20 mouse cellular contexts compared by ENCODE assay signal in genomic region chrX:105413351-105413750, GRCm38 (mm10).
DNase-seq lines count a peak whose midpoint lies in the region; ATAC-seq and TF ChIP-seq lines count a peak whose summit lies in the region.
"Had no signal": no experiment of that assay in that cellular context is flagged by ENCODE, and none has a peak within 500 bp of the region (broad histone marks: within the 10 kb centered on the region; RNA-seq: fewer than 3 reads in every experiment).

No protein-coding gene starts in this region.

- peak; percentile 15 for DNase-seq in gastrocnemius, postnatal 25 days
- no peak for DNase-seq in gastrocnemius, adult 18-20 months (ENCODE audit: low spot score)
- peak; percentile 6 for DNase-seq in heart, postnatal 0 days (ENCODE audit: low spot score)
- no peak for DNase-seq in heart, embryonic 10.5 days (ENCODE audit: low spot score)
- peak; percentile 2 for DNase-seq in lung, embryonic 14.5 days
- DNase-seq in lung, postnatal 0 days (ENCODE audit: low spot score) = no peak
- DNase-seq in limb, embryonic 14.5 days (ENCODE audit: low spot score) = peak; percentile 45
- no peak for DNase-seq in midbrain, embryonic 10.5 days (ENCODE audit: low spot score)
- DNase-seq: adrenal gland, postnatal 10 days; cerebellum, adult 11-12 months; cerebellum, adult 9-10 months; cerebellum, postnatal 25 days; forebrain, postnatal 0 days had no signal

- H3K9ac ChIP-seq in heart, postnatal 0 days (replicated peaks; ENCODE audit: low read depth, low read length) = no peak overlapping the region
- H3K9ac ChIP-seq in lung, embryonic 14.5 days = no peak overlapping the region
- no peak overlapping the region for H3K9ac ChIP-seq in lung, postnatal 0 days (replicated peaks; ENCODE audit: low read depth)
- H3K9ac ChIP-seq in limb, embryonic 14.5 days (ENCODE audit: low read depth, low read length, severe bottlenecking) = no peak overlapping the region
- H3K9ac ChIP-seq: embryonic facial prominence, embryonic 13.5 days; forebrain, embryonic 13.5 days; forebrain, postnatal 0 days; hindbrain, embryonic 12.5 days had no signal

- TF ChIP-seq CTCF in heart, postnatal 0 days (IDR thresholded peaks at IDR 0.05; ENCODE audit: low read depth) = no peak
- TF ChIP-seq CTCF in lung, embryonic 14.5 days (IDR thresholded peaks at IDR 0.05; ENCODE audit: low read depth) = no peak
- TF ChIP-seq CTCF in lung, postnatal 0 days (IDR thresholded peaks at IDR 0.05) = no peak

- no peaks in the 10 kb centered on the region for H3K4me1 ChIP-seq in heart, postnatal 0 days (ENCODE audit: control insufficient read depth, insufficient read depth)
- H3K4me1 ChIP-seq in heart, embryonic 10.5 days = no peaks in the 10 kb centered on the region
- H3K4me1 ChIP-seq in lung, embryonic 14.5 days (ENCODE audit: insufficient read depth) = no peaks in the 10 kb centered on the region
- H3K4me1 ChIP-seq in lung, postnatal 0 days (ENCODE audit: insufficient read depth, low read depth, low read length) = no peaks in the 10 kb centered on the region
- no peaks in the 10 kb centered on the region for H3K4me1 ChIP-seq in limb, embryonic 14.5 days (ENCODE audit: control insufficient read depth, insufficient read depth, low read length)
- no peaks in the 10 kb centered on the region for H3K4me1 ChIP-seq in midbrain, embryonic 10.5 days
- H3K4me1 ChIP-seq: embryonic facial prominence, embryonic 13.5 days; forebrain, embryonic 13.5 days; hindbrain, embryonic 12.5 days had no signal

- no peak overlapping the region for H3K4me2 ChIP-seq in heart, postnatal 0 days (ENCODE audit: low read depth, low read length)
- H3K4me2 ChIP-seq in lung, embryonic 14.5 days = no peak overlapping the region
- no peak overlapping the region for H3K4me2 ChIP-seq in lung, postnatal 0 days (replicated peaks; ENCODE audit: low read depth, low read length)
- no peak overlapping the region for H3K4me2 ChIP-seq in limb, embryonic 14.5 days (replicated peaks; ENCODE audit: low read depth, low read length, severe bottlenecking)
- H3K4me2 ChIP-seq: embryonic facial prominence, embryonic 13.5 days; forebrain, embryonic 13.5 days; hindbrain, embryonic 12.5 days had no signal

- no peak for TF ChIP-seq EP300 in heart, postnatal 0 days (IDR thresholded peaks at IDR 0.05; ENCODE audit: low read depth)
- no peak for TF ChIP-seq EP300 in lung, postnatal 0 days (IDR thresholded peaks at IDR 0.05)

- ATAC-seq in heart, postnatal 0 days (ENCODE audit: insufficient read depth, low read depth) = no peak
- no peak for ATAC-seq in lung, embryonic 14.5 days (ENCODE audit: insufficient read depth)
- no peak for ATAC-seq in lung, postnatal 0 days
- ATAC-seq in limb, embryonic 14.5 days (ENCODE audit: low FRiP score, low read depth) = no peak
- ATAC-seq: forebrain, embryonic 13.5 days; forebrain, postnatal 0 days; hindbrain, embryonic 16.5 days; inflammation-experienced regulatory T-cells, adult 6 months; intestine, postnatal 0 days had no signal

- TF ChIP-seq POLR2A in limb, embryonic 14.5 days (IDR thresholded peaks at IDR 0.05; ENCODE audit: borderline replicate concordance, extremely low read depth, insufficient read depth, insufficient read length) = no peak

- no peaks in the 10 kb centered on the region for H3K27me3 ChIP-seq in heart, postnatal 0 days (ENCODE audit: control insufficient read depth, insufficient read depth, low read length)
- H3K27me3 ChIP-seq in heart, embryonic 10.5 days (ENCODE audit: insufficient read depth, poor library complexity, severe bottlenecking) = no peaks in the 10 kb centered on the region; the same call in 1 of the 2 replicates
- no peaks in the 10 kb centered on the region for H3K27me3 ChIP-seq in lung, embryonic 14.5 days (ENCODE audit: insufficient read depth, low read length)
- H3K27me3 ChIP-seq in lung, postnatal 0 days (replicated peaks; ENCODE audit: insufficient read depth, low read length) = no peaks in the 10 kb centered on the region
- no peaks in the 10 kb centered on the region for H3K27me3 ChIP-seq in limb, embryonic 14.5 days (ENCODE audit: control insufficient read depth, insufficient read depth, low read length)
- H3K27me3 ChIP-seq in midbrain, embryonic 10.5 days (ENCODE audit: low read depth, poor library complexity, severe bottlenecking) = peaks cover 97% of the 10 kb centered on the region

- no peak overlapping the region for H3K27ac ChIP-seq in heart, postnatal 0 days (ENCODE audit: low read depth)
- H3K27ac ChIP-seq in heart, embryonic 10.5 days = no peak overlapping the region
- no peak overlapping the region for H3K27ac ChIP-seq in lung, embryonic 14.5 days (ENCODE audit: low read depth)
- H3K27ac ChIP-seq in lung, postnatal 0 days (ENCODE audit: low read length) = no peak overlapping the region
- no peak overlapping the region for H3K27ac ChIP-seq in limb, embryonic 14.5 days (replicated peaks; ENCODE audit: low read depth, low read length)
- H3K27ac ChIP-seq in midbrain, embryonic 10.5 days (replicated peaks) = no peak overlapping the region
- H3K27ac ChIP-seq: embryonic facial prominence, embryonic 13.5 days; forebrain, embryonic 13.5 days; heart, adult 2 months; hindbrain, embryonic 12.5 days had no signal

- H3K36me3 ChIP-seq in heart, postnatal 0 days (replicated peaks; ENCODE audit: control insufficient read depth, insufficient read depth, low read length) = no peaks in the 10 kb centered on the region
- H3K36me3 ChIP-seq in heart, embryonic 10.5 days = no peaks in the 10 kb centered on the region
- H3K36me3 ChIP-seq in lung, embryonic 14.5 days (ENCODE audit: insufficient read depth) = no peaks in the 10 kb centered on the region
- H3K36me3 ChIP-seq in lung, postnatal 0 days (ENCODE audit: insufficient read depth, low read length) = no peaks in the 10 kb centered on the region
- no peaks in the 10 kb centered on the region for H3K36me3 ChIP-seq in limb, embryonic 14.5 days (ENCODE audit: control insufficient read depth, insufficient read depth, low read length)
- H3K36me3 ChIP-seq in midbrain, embryonic 10.5 days = no peaks in the 10 kb centered on the region
- H3K36me3 ChIP-seq: embryonic facial prominence, embryonic 13.5 days; hindbrain, embryonic 12.5 days had no signal

- WGBS in heart, postnatal 0 days = 43% methylated on average over 5 of the region's 5 CpGs
- 69% methylated on average over 5 of the region's 5 CpGs for WGBS in heart, embryonic 10.5 days
- WGBS in lung, embryonic 14.5 days = 43% methylated on average over 5 of the region's 5 CpGs
- WGBS in lung, postnatal 0 days = 51% methylated on average over 5 of the region's 5 CpGs
- 42% methylated on average over 5 of the region's 5 CpGs for WGBS in limb, embryonic 14.5 days
- 77% methylated on average over 5 of the region's 5 CpGs for WGBS in midbrain, embryonic 10.5 days

- no peaks in the 10 kb centered on the region for H3K9me3 ChIP-seq in heart, postnatal 0 days (replicated peaks; ENCODE audit: control insufficient read depth, low read length)
- no peaks in the 10 kb centered on the region for H3K9me3 ChIP-seq in heart, embryonic 10.5 days
- H3K9me3 ChIP-seq in lung, embryonic 14.5 days (ENCODE audit: low read depth, low read length) = no peaks in the 10 kb centered on the region
- H3K9me3 ChIP-seq in lung, postnatal 0 days (ENCODE audit: low read length) = no peaks in the 10 kb centered on the region
- no peaks in the 10 kb centered on the region for H3K9me3 ChIP-seq in limb, embryonic 14.5 days (ENCODE audit: control insufficient read depth, low read length)
- no peaks in the 10 kb centered on the region for H3K9me3 ChIP-seq in midbrain, embryonic 10.5 days (replicated peaks)
- H3K9me3 ChIP-seq: embryonic facial prominence, embryonic 13.5 days; forebrain, embryonic 13.5 days; hindbrain, embryonic 12.5 days had no signal

- no peak overlapping the region for H3K4me3 ChIP-seq in heart, postnatal 0 days (ENCODE audit: low read depth, low read length)
- no peak overlapping the region for H3K4me3 ChIP-seq in heart, embryonic 10.5 days
- H3K4me3 ChIP-seq in lung, embryonic 14.5 days (ENCODE audit: low read depth, low read length) = no peak overlapping the region
- no peak overlapping the region for H3K4me3 ChIP-seq in lung, postnatal 0 days (ENCODE audit: low read depth, low read length)
- H3K4me3 ChIP-seq in limb, embryonic 14.5 days (replicated peaks; ENCODE audit: low read length) = no peak overlapping the region
- H3K4me3 ChIP-seq in midbrain, embryonic 10.5 days = no peak overlapping the region
- H3K4me3 ChIP-seq: embryonic facial prominence, embryonic 13.5 days; forebrain, embryonic 13.5 days; heart, adult 2 months; hindbrain, embryonic 12.5 days had no signal

Comparison
In these comparisons a context has a peak if more than half of its experiments do, and no peak if none do; other contexts are left out.
1. DNase-seq: peak in gastrocnemius, postnatal 25 days (single experiment), heart, postnatal 0 days (single experiment), lung, embryonic 14.5 days (single experiment) and limb, embryonic 14.5 days (single experiment); none in gastrocnemius, adult 18-20 months (single experiment), heart, embryonic 10.5 days (single experiment), lung, postnatal 0 days (single experiment) and midbrain, embryonic 10.5 days (single experiment).